Mouse (Mus musculus) bone marrow macrophage, adult 2 months (primary cell): ENCODE results near the gene Nudt16.

ENCODE experiments used
- CTCF ChIP-seq: IDR thresholded peaks from 2 replicates; pipeline ENCODE4 v1.5.1; 2012; ENCODE audit warnings: low read depth, mild to moderate bottlenecking, low read length, moderate library complexity
- POLR2A ChIP-seq: IDR thresholded peaks from 2 replicates; pipeline ENCODE4 v1.6.1; 2012; ENCODE audit warnings: mild to moderate bottlenecking, low read depth, low read length, borderline replicate concordance

DNA sequence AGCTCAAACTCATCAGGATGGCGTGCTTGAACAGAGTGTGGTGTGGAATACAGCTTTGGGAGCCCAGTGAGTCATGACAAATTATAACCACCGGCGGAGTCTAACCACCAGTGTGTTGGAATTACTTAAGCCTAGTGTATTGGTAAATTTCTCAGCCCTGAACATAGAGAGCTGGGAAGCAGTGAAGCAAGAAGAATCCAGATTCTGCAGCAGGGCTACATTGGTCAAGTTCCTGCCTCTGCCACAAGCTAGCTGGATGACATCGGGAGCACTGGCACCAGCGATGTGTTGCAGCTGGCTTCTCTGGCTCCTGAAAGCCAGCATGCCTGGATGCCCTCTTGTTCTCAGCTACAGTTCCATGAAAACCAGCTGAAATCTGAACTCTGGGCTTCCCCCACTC lies 27.7 kb downstream of the Nudt16 start:
- TF ChIP-seq CTCF (no peak), POLR2A (no peak)
